Mouse (Mus musculus) layer of hippocampus, adult 2 months (tissue): ENCODE data around the gene Csf3. TPM values are rescaled to one million over a fixed set of nuclear protein-coding genes. Genes with fewer than 3 reads are reported as not detected.
A peak's percentile ranks its signal among the peaks of the same experiment; 100 is the strongest.
"Not testable (repeated sequence)": the region's sequence is repeated elsewhere in the genome, so short reads cannot be mapped to it uniquely, and the experiment has no call there.

Experiments
- DNase-seq, 2 experiments: peaks; one replicate each; pipeline ENCODE4 v3.0.0; 2022; ENCODE audit warnings: low spot score in 2 of 2
- H3K27ac ChIP-seq: fragments of 200-600 bp; 2 replicates; pipeline ENCODE4 v1.8.1; 2022
- H3K4me3 ChIP-seq: fragments of 200-600 bp; 2 replicates; pipeline ENCODE4 v1.8.1; 2022; ENCODE audit warnings: mild to moderate bottlenecking
- CTCF ChIP-seq: fragments of 200-600 bp; conservative IDR thresholded peaks from 2 replicates; pipeline ENCODE4 v1.8.1; 2022; ENCODE audit warnings: antibody characterized with exemption, mild to moderate bottlenecking, moderate library complexity
- total RNA-seq, 2 experiments: library from RNA; stranded (reverse); gene quantifications; 2 replicates each; pipeline ENCODE4 v1.2.3; 2021

The Csf3 gene
- total RNA-seq, 2 experiments from 2014 or later, result not detected

DNA sequence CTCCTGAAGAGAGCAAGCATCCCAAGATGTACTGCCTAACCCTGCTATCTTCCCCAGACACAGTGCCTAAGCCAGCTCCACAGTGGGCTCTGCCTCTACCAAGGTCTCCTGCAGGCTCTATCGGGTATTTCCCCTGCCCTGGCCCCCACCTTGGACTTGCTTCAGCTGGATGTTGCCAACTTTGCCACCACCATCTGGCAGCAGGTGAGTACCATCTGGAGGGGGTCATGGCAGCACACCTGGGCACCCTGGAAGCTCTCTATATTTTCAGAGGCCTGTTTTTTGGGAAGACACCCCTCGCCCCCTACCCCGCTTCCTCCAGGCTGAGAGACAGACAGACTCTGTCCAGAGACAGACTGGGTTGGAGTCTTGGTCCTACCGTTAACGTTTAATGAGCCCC, 1.3 kb downstream of the Csf3 start:
- TF ChIP-seq CTCF, result no peak
- no peak overlapping the region for H3K27ac ChIP-seq
- H3K4me3 ChIP-seq, result no peak overlapping the region
- no peak for DNase-seq

DNA sequence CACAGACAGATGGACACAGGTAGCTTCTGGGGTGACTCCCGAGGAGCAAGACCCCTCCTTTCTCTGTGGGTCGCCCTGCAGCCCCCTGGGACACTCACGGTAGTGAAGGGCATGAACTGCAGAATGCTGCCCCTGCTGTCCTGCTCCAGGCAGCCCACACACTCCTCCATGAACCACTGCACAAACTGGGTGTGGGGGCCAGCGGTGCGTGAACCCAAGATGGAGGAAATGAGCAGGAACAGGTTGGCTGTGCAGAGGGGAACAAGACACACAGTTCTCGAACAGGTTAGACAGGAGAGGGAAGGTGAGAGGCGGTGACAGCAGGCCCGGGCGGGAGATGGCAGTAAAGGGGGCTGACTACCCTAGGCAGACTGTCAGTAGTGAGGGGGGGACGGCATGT, 4.0 kb downstream of the Csf3 start:
- Histone ChIP-seq H3K27ac (no peak overlapping the region), H3K4me3 (no peak overlapping the region)
- DNase-seq, result no peak
- no peak for TF ChIP-seq CTCF

DNA sequence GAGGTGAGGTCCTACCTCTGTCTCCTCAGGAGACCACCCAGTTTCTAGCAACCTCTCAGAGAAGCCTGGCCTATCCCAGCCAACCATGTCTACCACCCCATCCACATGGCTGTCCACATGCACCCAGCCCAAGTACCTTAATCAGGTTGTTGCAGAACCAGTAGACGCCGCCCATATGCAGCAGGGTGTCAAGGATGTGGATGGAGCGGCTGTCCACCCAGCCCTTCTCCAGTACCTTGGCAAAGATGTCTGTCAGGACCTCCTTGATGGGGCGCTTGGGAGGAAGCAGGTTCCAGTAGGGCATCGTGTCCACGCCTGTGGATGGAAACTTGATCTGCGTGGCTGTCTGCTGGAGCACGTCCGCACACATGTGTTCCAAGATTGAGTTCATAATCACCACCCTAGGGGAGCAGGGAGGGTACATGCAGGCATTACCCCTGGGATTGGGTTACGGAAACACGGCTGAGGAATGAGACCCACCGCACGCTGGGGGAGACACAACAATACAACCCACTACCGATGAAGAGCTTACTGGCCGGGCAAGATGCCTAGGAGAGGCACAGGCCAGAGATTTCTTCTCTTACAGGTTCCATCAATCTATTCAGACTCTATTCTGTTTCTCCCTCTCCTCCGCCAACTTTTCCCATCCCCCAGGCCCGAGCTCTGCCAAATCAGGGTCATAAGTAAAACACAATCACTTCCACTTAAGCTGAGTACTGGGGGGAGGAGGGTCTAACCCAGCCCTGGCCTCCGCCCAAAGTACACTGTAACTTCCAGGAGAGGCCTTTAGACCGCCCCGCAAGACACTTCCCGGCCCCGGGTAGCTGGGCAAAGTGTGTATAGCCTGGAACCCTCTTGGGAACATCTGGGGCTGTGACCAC, 6.6 kb downstream of the Csf3 start:
- Histone ChIP-seq H3K27ac (no peak overlapping the region), H3K4me3 (no peak overlapping the region)
- no peak for DNase-seq
- no peak for TF ChIP-seq CTCF

DNA sequence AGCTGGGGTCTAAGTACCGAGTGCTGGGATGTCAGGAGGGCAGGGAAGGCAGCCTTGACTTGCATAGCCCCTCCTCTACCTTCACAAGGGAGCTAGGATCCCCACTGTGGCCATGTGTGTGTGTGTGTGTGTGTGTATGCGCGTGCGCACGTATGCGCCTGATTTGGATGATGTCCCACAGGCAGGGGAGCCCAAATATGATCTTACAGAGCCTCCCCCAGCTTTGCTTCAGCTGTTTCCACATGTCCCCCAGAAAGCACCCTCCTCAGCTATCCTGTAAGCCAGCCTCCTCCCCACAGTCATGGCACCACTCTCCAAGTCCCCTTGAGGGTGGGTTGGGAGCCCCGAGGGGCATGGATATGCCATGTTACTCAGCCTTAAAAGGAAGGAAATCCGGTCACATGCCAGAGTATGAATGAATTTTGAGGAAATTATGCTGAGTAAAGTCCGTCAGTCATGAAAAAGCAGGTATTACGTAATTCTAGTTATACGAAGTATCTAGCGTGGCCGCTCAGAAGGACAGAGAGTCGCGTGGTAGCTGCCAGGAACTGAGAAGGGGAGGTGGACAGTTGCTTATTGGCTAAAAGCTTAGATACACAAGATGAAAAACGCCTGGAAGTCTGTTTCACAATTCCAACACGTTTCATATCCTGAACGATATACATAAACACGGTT, 7.4 kb downstream of the Csf3 start:
- Histone ChIP-seq H3K27ac (no peak overlapping the region), H3K4me3 (no peak overlapping the region)
- TF ChIP-seq CTCF, result no peak

DNA sequence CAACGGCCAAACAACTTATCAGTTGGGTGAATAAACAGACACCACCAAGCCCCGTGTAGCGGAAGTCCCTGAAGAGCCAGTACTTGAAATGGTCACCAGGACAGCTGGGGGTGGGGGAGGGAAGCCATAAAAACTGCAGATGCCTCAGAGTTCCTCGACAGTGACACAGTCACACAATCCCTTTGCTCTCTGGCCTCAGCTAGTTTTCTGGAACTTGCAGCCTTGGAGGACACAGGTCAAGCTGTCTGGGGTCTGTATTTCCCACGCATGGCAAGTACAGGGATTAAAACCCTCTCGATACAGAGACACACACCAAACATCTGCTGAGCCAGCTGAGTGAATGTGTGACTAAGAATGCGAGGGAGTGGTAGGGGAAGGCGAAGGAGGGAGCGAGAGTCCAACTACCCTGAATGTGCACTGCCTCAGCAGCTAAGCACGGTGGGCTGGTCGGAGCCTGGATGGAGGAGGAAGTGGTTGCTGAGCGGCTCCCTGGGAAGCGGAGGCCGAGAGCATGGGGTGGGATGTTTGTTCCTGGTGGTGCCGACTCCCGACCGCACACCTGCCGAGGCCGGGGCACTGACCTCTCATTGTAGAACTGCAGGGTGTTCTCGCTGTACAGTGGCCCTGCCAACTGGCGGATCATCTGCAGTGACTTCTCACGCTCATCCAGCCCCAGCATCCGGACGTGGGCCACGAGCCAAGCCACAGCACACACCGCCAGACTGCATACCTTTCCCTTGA, 8.1 kb downstream of the Csf3 start:
- Histone ChIP-seq H3K4me3 (no peak overlapping the region; the same call in 1 of the 2 replicates), H3K27ac (peak overlapping the region; percentile 29; the same call in 1 of the 2 replicates)
- DNase-seq, result no peak
- no peak for TF ChIP-seq CTCF

More for the DNA sequence above, 7.4 kb downstream of the Csf3 start:
- no peak for DNase-seq

DNA sequence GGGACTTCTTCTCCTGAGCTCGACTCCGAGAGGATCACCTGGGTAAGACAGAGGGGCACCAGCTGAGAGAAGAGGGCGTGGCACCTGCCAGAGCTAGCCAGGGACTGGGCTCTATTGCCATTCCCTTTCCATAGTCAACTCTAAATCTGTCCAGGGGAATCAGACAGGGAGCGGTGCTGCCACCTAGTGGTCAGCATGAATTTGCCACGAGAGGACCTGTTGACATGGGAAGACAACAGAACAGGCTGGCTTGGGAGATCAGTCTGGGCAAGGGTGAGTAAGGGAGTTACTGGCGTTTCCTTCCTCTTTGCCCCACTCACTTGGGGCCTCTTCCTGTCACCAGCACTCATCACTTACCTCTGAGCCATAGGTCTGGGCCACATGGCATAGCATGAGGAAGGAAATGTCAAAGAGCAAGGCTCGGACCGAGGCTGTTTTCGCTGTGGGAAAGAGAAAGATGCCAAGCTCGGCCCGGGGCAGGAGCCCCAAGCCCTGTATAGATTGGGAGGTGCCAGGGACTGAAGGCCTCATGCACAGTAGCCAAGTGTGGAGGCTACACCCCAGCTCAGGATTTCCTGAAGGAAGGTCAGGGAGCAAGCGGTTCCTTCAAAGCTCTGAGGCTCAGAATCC, 9.5 kb downstream of the Csf3 start:
- DNase-seq, result peak; percentile 71 to 86
- 0 out of 2 replicates have a peak overlapping the region, but pooled peaks have one; percentile 19 for H3K27ac ChIP-seq
- peak; percentile 96 for TF ChIP-seq CTCF
- H3K4me3 ChIP-seq, result no peak overlapping the region

DNA sequence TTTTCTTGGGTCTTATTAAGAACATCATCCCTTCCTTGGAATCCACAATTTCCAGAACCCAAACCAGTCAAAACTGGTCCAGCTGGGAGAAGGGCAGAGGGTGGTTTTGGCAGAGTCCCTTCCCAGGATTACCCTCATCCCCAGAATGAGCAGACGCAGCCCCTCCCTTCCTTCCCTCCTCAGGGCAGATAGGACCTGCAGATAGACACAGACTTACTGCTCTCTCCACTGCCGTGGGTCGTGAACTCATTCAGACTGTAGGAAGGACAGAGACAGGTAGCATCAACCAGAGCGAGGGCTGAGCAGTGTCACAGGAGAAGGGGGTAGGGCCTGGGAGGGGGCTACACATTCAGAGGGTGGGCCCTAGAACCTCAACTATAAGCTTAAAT, 10.0 kb downstream of the Csf3 start:
- Histone ChIP-seq H3K4me3 (no peak overlapping the region), H3K27ac (0 out of 2 replicates have a peak overlapping the region, but pooled peaks have one; percentile 19)
- no peak for DNase-seq
- no peak for TF ChIP-seq CTCF

DNA sequence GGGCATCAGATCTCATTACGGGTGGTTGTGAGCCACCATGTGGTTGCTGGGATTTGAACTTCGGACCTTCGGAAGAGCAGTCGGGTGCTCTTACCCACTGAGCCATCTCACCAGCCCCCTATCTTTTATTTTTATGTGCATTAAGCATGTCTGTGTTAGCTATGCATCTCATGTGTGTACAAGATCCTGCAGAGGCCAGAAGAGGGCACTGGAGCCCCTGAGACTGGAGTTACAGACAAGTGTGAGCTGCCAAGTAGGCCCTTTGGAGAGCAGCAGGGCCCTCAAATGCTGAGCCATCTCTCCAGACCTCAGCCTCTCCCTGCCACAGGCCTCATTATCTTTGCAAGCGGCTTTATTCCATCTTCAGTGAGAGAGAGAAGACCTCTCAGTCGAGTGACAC, 10.9 kb downstream of the Csf3 start:
- peak; percentile 65 for TF ChIP-seq CTCF
- H3K4me3 ChIP-seq, DNase-seq, H3K27ac ChIP-seq: not testable (repeated sequence)

DNA sequence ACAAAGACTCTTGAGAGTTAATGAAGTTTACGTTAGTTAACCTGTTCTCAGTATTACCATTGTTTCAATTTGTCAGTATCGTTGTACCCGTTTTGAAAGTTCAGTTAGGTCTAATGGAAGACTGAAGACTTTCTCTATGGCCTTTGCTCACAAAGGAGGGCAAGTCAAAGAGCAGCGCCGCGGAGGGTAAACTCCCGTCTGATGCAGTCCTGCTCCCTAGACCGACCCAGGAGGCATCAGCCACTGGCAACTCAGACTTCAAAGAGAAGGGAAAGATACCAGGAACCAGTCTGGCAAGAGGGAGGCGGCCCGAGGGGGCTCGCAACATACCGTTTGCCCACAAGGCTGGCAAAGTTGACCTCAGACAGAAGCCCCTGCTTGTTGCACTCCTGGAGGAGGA, 12.6 kb downstream of the Csf3 start:
- DNase-seq, result no peak
- H3K27ac ChIP-seq, result no peak overlapping the region
- no peak for TF ChIP-seq CTCF
- H3K4me3 ChIP-seq, result no peak overlapping the region

DNA sequence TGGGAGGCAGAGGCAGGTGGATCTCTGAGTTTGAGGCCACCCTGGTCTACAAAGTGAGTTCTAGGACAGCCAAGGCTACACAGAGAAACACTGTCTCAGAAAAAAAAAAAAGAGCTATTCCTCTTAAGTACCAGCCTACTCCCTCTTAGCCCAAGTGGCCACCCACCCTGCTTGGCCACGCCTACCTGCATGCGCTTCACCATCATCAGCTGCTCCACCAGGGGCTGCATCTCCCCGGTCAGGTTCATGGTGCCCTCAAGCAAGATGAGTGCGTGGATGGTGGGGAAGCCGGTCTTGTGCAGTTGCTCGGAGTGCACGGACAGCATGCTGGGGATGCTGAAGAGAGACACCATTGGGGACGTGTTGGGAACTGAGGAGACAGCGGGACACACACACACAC, 14.9 kb downstream of the Csf3 start:
- TF ChIP-seq CTCF, result no peak
- no peak overlapping the region for H3K4me3 ChIP-seq
- H3K27ac ChIP-seq, result no peak overlapping the region
- DNase-seq, result no peak

DNA sequence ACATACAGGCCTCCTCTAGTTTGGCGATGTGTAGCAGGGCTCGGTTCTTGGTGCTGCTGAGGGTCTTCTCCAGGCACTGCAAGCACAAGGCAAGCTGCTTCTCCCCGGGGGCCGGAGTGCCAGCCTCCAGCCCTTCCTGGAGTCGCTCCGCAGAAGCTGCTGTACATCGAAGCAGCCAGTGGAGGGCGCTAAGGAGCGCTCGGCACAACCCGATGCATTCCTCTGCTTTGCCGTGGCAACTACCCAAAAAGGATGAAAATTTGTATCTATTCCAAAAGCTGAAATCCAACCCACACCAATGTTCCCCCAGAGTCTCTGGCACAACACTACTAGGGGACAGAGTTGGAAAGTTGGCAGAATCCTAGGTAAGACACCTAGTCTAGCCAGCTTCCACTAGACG, 16.8 kb downstream of the Csf3 start:
- peak overlapping the region; percentile 66 for H3K27ac ChIP-seq
- H3K4me3 ChIP-seq, result peak overlapping the region; percentile 22; the same call in 1 of the 2 replicates
- peak; percentile 83 to 90 for DNase-seq
- TF ChIP-seq CTCF, result peak; percentile 99

DNA sequence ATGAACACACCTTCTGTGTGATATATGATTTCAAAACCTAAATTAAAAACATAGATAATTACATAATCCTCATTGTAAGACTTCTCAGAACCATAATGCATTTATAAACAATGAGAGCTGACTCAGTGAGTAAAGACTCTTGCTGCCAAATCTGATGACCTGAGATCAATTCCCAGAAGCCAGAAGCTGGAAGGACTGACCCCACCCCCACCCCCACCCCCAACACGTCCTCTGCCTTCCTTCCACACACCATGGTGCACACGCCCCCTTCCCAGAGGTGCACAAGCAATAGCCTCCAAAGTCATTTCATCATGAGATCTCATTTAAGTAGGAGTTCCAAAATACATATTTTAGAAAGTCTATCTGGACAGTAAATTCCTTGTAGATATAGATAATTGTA, 19.7 kb downstream of the Csf3 start:
- peak overlapping the region; percentile 74 for H3K27ac ChIP-seq
- no peak overlapping the region for H3K4me3 ChIP-seq
- no peak for TF ChIP-seq CTCF
- DNase-seq, result no peak
